Mouse (Mus musculus) ES-Bruce4 (cell line): ENCODE measurements around the gene Strn. TPM values are rescaled to one million over a fixed set of nuclear protein-coding genes. Genes with fewer than 3 reads are reported as not detected.

Experiments used
- H3K27ac ChIP-seq: 2 replicates; pipeline ENCODE4 v1.5.1; 2012; ENCODE audit warnings: low read length, inconsistent platforms; ENCODE audit not compliant: insufficient read depth
- H3K27me3 ChIP-seq: 2 replicates; pipeline ENCODE4 v1.6.1; 2012; ENCODE audit warnings: mild to moderate bottlenecking, low read length, inconsistent platforms; ENCODE audit not compliant: control insufficient read depth, poor library complexity, insufficient read depth, severe bottlenecking
- H3K36me3 ChIP-seq: 2 replicates; pipeline ENCODE4 v1.6.1; 2012; ENCODE audit warnings: inconsistent platforms, mild to moderate bottlenecking, low read length, moderate library complexity; ENCODE audit not compliant: control insufficient read depth, poor library complexity, insufficient read depth, severe bottlenecking
- H3K4me1 ChIP-seq: one replicate; pipeline ENCODE4 v1.8.1; 2011; ENCODE audit warnings: low read length; ENCODE audit not compliant: control insufficient read depth, insufficient read depth
- H3K4me3 ChIP-seq: 2 replicates; pipeline ENCODE4 v1.5.1; 2011; ENCODE audit warnings: low read depth, mild to moderate bottlenecking, low read length
- H3K9ac ChIP-seq: 2 replicates; pipeline ENCODE4 v1.6.1; 2012; ENCODE audit warnings: low read depth, mild to moderate bottlenecking, inconsistent platforms; ENCODE audit not compliant: poor library complexity, severe bottlenecking
- H3K9me3 ChIP-seq: replicated peaks from 2 replicates; pipeline ENCODE4 v1.6.1; 2012; ENCODE audit warnings: mild to moderate bottlenecking, low read length, inconsistent platforms; ENCODE audit not compliant: control insufficient read depth, poor library complexity, insufficient read depth, severe bottlenecking
- CTCF ChIP-seq: IDR thresholded peaks from one replicate; pipeline ENCODE4 v1.8.1; 2011; ENCODE audit warnings: low read depth, low read length
- EP300 ChIP-seq: IDR thresholded peaks from 2 replicates; pipeline ENCODE4 v1.6.1; 2011; ENCODE audit warnings: low read depth, low read length; ENCODE audit not compliant: insufficient read depth
- POLR2A ChIP-seq: IDR thresholded peaks from one replicate; pipeline ENCODE4 v1.8.1; 2011; ENCODE audit warnings: low read length; ENCODE audit not compliant: insufficient read depth
- polyA plus RNA-seq: library from polyadenylated mRNA; stranded (reverse); fragments of >200 nt; gene quantifications from 2 replicates; pipeline ENCODE4 v1.2.4, GENCODE M21; 2011; ENCODE audit warnings: low read depth; ENCODE audit not compliant: missing spikeins, insufficient read depth, insufficient read length

Strn gene
- polyA plus RNA-seq, 1 experiment: 18.4 TPM

DNA sequence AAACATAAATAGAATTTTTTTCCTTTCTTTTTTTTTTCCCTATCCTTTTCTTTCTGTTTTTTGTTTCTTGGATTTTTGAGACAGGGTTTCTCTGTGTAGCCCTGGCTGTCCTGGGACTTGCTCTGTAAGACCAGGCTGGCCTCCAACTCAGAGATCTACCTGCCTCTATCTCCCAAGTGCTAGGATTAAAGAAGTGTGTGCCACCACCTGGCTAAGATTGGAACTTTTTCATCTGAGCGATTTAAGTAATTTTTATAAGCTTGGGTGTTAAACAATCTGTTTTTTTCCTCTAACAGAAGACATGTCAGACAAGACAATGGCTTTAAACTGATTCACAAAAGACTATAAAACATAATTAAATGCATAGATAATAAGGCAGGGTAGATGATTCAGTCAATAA lies 1.4 kb upstream of the Strn start:
- Histone ChIP-seq H3K36me3 (no peaks in the 10 kb centered on the region), H3K9ac (no peak overlapping the region), H3K4me1 (no peaks in the 10 kb centered on the region), H3K4me3 (no peak overlapping the region), H3K27me3 (no peaks in the 10 kb centered on the region), H3K9me3 (no peaks in the 10 kb centered on the region), H3K27ac (no peak overlapping the region)
- TF ChIP-seq CTCF (no peak), EP300 (no peak), POLR2A (no peak)

DNA sequence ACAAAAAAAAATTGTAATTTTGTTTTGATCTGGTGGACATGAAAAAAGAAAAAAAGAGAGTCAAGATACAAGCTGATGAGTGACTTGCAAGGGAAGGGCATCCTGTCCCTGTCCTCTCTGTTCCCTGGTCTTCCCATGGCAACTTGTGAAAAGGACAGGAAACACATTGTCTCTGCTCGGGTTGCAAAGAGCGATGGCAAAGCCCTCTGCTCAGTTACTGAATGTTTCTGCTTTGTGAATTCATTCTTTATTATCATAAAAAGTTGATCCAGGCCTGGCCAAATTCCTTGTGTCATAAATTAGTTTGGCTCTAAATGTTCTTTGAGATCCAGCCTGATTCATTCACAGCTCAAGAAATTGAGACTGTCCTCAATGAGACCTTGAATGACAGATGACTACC lies 775 bp upstream of the Strn start:
- Histone ChIP-seq H3K27ac (no peak overlapping the region), H3K9me3 (no peaks in the 10 kb centered on the region), H3K4me1 (no peaks in the 10 kb centered on the region), H3K9ac (no peak overlapping the region), H3K4me3 (no peak overlapping the region), H3K36me3 (no peaks in the 10 kb centered on the region), H3K27me3 (no peaks in the 10 kb centered on the region)
- TF ChIP-seq CTCF: no peak
- TF ChIP-seq POLR2A: no peak
- no peak for TF ChIP-seq EP300

DNA sequence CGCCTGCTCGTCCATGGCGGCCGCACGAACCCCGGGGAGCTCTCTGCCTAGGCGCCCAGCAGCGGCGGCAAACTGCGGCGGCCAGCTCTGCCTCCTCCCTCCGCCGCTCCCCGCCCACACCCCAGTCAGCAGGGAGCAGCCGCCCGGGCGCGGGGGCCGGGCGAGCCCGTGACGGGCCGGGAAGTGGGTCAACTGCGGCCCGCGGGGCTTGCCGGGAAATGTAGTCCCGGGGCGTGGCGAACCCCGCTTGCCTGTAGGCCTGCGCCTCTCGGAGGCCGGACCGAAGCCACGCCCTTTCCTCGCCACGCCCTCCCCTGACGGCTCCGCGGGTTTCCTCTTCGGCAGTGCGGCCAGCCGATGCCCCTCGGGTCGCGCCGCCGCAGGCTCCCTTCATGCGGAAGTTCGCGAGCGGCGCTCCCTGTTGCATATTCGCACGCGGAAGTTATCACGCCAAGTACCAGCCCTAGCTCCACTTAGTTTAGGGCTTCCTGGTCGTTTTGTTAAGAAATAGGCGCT lies 465 bp downstream of the Strn start:
- Histone ChIP-seq H3K9me3 (no peaks in the 10 kb centered on the region), H3K4me3 (peak overlapping the region; percentile 71), H3K27me3 (no peaks in the 10 kb centered on the region), H3K36me3 (no peaks in the 10 kb centered on the region), H3K9ac (peak overlapping the region; percentile 84), H3K4me1 (no peaks in the 10 kb centered on the region), H3K27ac (no peak overlapping the region)
- TF ChIP-seq POLR2A: peak; percentile 55
- TF ChIP-seq EP300: 0 out of 2 replicates have a peak, but pooled peaks have one; percentile 0
- no peak for TF ChIP-seq CTCF

DNA sequence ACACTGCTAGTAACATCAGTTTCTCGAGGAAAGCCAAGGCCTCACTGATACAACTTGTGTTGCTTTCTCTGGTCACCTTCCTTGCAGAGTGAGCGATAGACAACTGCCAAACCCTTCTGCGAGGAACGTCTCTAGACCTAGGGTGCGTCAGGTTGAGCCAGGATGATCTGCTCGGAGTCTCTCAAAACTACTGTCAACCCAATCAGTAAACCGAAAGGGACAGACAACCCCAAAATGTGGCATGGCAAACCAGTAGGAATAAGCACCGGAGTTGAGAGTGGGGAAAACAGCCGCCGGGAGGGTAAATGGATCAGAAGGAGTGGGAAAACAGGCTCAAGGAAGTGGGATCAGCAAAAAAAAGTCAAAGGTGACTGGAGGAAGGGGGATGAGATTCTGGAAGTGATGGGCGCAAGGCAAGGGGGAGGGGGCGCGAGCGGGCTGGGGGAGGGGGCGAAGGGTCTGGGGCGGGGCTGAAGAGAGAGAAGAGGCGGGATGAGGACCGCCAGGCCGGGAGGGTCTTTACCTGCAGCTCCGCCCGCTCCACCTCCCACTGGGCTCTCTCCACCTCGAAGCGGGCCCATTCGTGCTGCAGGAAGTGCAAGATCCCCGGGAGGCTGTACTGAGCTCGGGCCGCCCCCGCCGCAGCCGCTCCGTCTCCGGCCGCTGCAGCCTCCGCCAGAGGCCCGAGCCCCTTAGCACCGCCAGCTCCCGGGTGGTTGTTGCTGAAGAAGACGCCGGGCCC lies 1.1 kb downstream of the Strn start:
- TF ChIP-seq EP300: 0 out of 2 replicates have a peak, but pooled peaks have one; percentile 2
- TF ChIP-seq POLR2A: no peak
- Histone ChIP-seq H3K36me3 (no peaks in the 10 kb centered on the region), H3K4me3 (peak overlapping the region; percentile 71), H3K27me3 (no peaks in the 10 kb centered on the region), H3K9ac (peak overlapping the region; percentile 84), H3K9me3 (no peaks in the 10 kb centered on the region), H3K27ac (no peak overlapping the region), H3K4me1 (no peaks in the 10 kb centered on the region)

DNA sequence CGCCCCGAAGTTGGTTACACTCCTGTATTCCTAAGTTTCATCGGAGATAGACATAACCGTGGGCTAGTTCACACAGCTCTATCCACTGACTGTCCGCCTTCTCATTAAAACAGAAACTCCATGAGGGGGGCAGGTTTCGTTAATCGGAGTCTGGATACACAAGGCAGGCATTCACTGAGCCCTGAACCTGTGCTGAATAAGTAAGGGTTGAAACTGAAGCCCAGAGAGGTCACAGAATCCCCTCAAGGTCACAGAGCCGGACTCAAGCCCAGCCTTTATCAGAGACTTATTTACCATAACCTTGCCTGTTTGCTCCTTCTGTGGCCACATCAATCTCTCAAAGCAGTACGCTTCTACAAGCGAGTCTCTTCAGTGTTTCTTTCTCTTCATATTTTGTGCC lies 2.2 kb downstream of the Strn start:
- Histone ChIP-seq H3K36me3 (no peaks in the 10 kb centered on the region), H3K4me3 (no peak overlapping the region), H3K9ac (no peak overlapping the region; the same call in 1 of the 2 replicates), H3K27me3 (no peaks in the 10 kb centered on the region), H3K27ac (no peak overlapping the region), H3K4me1 (no peaks in the 10 kb centered on the region), H3K9me3 (no peaks in the 10 kb centered on the region)
- TF ChIP-seq CTCF (no peak), POLR2A (no peak), EP300 (no peak)

DNA sequence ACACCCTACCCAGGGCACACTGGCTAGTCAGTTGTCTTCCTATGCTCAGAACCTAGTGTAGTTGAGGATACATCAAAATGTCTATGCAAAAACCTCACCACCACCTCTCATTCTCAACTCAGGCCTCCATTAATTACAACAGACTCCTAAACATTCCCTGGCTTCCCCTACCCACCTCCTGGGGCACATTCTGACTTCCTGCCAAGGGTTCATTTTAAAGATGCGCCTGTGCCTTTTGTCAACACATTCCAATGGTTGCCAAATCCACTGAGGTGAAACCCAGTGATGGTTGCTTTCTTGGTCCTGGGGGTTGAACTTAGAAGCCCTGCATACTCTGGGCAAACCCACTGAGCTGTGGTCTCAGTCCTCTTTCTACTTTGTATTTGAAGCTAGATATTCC lies 4.9 kb downstream of the Strn start:
- Histone ChIP-seq H3K36me3 (no peaks in the 10 kb centered on the region), H3K27me3 (no peaks in the 10 kb centered on the region), H3K4me3 (no peak overlapping the region), H3K27ac (no peak overlapping the region), H3K4me1 (no peaks in the 10 kb centered on the region), H3K9ac (no peak overlapping the region), H3K9me3 (no peaks in the 10 kb centered on the region)
- TF ChIP-seq POLR2A (no peak), EP300 (no peak), CTCF (no peak)
